Mouse (Mus musculus): ENCODE results near the gene Ide.

DNA sequence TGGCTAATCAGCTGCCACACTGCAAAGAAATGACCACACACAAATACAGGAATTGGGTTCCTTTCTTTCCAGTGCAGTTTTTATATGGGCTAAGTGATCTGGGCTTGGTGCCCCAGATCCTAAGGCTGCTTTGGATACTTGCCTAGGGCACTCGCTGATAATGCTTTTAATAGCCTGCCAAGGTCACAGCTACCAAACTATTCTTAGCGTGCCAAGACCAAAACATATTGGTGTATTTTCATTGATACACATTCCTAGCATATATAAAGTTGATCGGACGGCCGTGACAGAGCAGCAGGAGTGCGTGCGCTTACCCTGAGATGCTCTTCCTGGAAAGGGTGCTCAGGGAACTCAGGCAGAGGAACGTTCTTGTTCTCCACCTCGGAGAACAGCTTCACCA is 22.6 kb downstream of the Ide start:
- TF ChIP-seq CTCF (IDR thresholded peaks at IDR 0.05; ENCODE audit: low read depth, low read length), result no peak
- TF ChIP-seq POLR2A (IDR thresholded peaks at IDR 0.05; ENCODE audit: borderline replicate concordance, low read depth, low read length), result no peak
